Mouse (Mus musculus) skeletal muscle tissue, adult 2 months (tissue): ENCODE measurements at regions not wholly inside any gene's neighbourhood (a gene's known extent, or its start where the extent isn't known, plus 50 kb on each side); places are given as distances from the start of the nearest gene placed in this dataset.

Experiments used
- DNase-seq: peaks from one replicate; pipeline ENCODE4 v3.0.0-alpha.2; 2012; ENCODE audit warnings: low read depth, low spot score

GRCm38 (mm10) chr7:71488016-71488650, 136.8 kb upstream of the Gm10295 start:
- DNase-seq, result no peak

GRCm38 (mm10) chr7:71475383-71475782, 124.1 kb upstream of the Gm10295 start:
- DNase-seq, result no peak

- DNase-seq, result no peak
Observed at GRCm38 (mm10) chr7:71472384-71473141, 121.3 kb upstream of the Gm10295 start.

- peak; percentile 31 for DNase-seq
Observed at GRCm38 (mm10) chr7:71471658-71472383, 120.5 kb upstream of the Gm10295 start.

- DNase-seq, result no peak
Observed at GRCm38 (mm10) chr7:71471319-71471657, 120.0 kb upstream of the Gm10295 start.

GRCm38 (mm10) chr7:71470418-71470817, 119.1 kb upstream of the Gm10295 start:
- DNase-seq, result no peak

GRCm38 (mm10) chr7:71469951-71470350, 118.7 kb upstream of the Gm10295 start:
- DNase-seq, result no peak

- DNase-seq, result no peak
Observed at GRCm38 (mm10) chr7:71467436-71468127, 116.3 kb upstream of the Gm10295 start.

GRCm38 (mm10) chr7:71464127-71464526, 112.8 kb upstream of the Gm10295 start:
- DNase-seq, result no peak

GRCm38 (mm10) chr7:71463565-71463964, 112.3 kb upstream of the Gm10295 start:
- DNase-seq, result no peak

GRCm38 (mm10) chr7:71459805-71460204, 108.5 kb upstream of the Gm10295 start:
- no peak for DNase-seq

GRCm38 (mm10) chr7:71458104-71458754, 106.9 kb upstream of the Gm10295 start:
- no peak for DNase-seq

GRCm38 (mm10) chr7:71457409-71458103, 106.3 kb upstream of the Gm10295 start:
- DNase-seq, result no peak

GRCm38 (mm10) chr7:71456421-71456820, 105.1 kb upstream of the Gm10295 start:
- DNase-seq, result no peak

GRCm38 (mm10) chr7:71440330-71441240, 89.3 kb upstream of the Gm10295 start:
- DNase-seq, result no peak

- no peak for DNase-seq
Observed at GRCm38 (mm10) chr7:71425982-71426381, 74.7 kb upstream of the Gm10295 start.

GRCm38 (mm10) chr7:71419261-71419660, 68.0 kb upstream of the Gm10295 start:
- DNase-seq, result no peak

GRCm38 (mm10) chr7:71418856-71419255, 67.6 kb upstream of the Gm10295 start:
- DNase-seq, result no peak

GRCm38 (mm10) chr7:71414756-71415155, 63.5 kb upstream of the Gm10295 start:
- DNase-seq, result no peak

GRCm38 (mm10) chr7:71413121-71413520, 61.8 kb upstream of the Gm10295 start:
- no peak for DNase-seq
